Mouse (Mus musculus) kidney, adult 11 months (tissue): ENCODE results near the gene Lysmd3.

Experiments
- DNase-seq: peaks from one replicate; pipeline ENCODE4 v3.0.0; 2022

The Lysmd3 gene

GRCm38 (mm10) chr13:81683107-81683506, 25.6 kb downstream of the Lysmd3 start:
- no peak for DNase-seq

GRCm38 (mm10) chr13:81684258-81684657, 26.8 kb downstream of the Lysmd3 start:
- DNase-seq: no peak

GRCm38 (mm10) chr13:81684884-81685283, 27.4 kb downstream of the Lysmd3 start:
- no peak for DNase-seq

GRCm38 (mm10) chr13:81689587-81689986, 32.1 kb downstream of the Lysmd3 start:
- DNase-seq: no peak

- no peak for DNase-seq
These were observed 33.0 kb downstream of the Lysmd3 start for GRCm38 (mm10) chr13:81690477-81690876.

- DNase-seq: no peak
These were observed 34.1 kb downstream of the Lysmd3 start for GRCm38 (mm10) chr13:81691606-81692005.

DNA sequence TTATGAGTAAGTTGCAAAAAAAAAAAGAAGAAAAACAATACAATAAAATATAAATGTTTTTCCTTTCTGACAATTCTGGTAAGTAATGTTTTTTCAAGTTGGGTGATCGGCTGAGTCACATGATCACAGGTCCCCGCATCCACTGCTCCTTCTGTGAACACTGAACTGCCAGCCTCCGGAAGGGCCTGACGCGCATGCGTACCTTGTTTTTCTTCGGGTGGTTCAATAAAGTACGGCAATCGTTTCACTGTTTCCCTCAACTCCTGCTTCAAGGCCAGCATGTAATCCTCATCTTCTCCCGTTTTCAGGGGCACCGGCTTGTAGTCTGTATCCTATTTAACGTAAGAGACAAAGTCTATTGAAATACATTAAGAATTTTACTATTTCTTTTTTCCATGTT, 37.0 kb downstream of the Lysmd3 start:
- DNase-seq: no peak

- no peak for DNase-seq
These were observed 45.7 kb downstream of the Lysmd3 start for GRCm38 (mm10) chr13:81703148-81703547.

DNA sequence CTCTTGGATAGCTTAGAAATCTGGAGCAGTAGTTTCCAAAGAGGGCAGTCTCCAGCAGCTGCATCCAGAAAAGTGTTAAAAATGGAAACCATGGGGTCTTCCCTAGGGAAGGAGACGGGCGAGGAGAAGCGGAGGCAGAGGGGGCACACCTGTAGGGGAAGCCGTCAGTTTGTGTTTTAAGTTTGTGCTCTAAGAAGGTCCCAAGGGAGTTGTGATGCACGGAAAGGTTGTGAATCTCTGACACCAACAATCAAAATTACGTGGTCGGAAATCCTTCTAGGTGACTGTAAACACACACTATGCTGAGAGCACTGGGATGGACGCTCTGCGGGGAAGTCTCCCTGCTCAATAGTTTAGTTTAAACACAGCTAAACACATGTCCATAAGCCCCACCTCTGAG, 46.2 kb downstream of the Lysmd3 start:
- DNase-seq: no peak

GRCm38 (mm10) chr13:81706311-81706710, 48.8 kb downstream of the Lysmd3 start:
- DNase-seq: no peak

- DNase-seq: no peak
These were observed 52.3 kb downstream of the Lysmd3 start for GRCm38 (mm10) chr13:81709805-81710204.

DNA sequence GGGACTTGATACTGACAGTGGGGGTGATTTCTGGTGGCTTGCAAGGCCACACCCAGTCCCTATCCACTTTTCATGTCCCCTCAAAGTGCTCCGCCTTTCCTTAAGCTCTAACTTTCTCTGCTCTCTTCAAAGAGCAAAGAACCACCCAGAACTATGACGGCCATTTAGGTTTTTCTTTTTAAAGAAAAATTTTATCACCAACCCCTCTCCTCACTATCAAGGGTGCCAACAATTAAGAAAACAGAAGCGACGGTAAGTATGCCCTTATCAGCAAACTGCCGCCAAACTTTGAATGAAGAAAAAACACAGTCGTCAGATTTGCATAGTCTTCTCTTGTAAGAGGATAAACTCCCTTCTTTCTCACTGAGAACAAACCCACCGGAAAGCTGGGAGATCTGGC, 52.8 kb downstream of the Lysmd3 start:
- DNase-seq: no peak

DNA sequence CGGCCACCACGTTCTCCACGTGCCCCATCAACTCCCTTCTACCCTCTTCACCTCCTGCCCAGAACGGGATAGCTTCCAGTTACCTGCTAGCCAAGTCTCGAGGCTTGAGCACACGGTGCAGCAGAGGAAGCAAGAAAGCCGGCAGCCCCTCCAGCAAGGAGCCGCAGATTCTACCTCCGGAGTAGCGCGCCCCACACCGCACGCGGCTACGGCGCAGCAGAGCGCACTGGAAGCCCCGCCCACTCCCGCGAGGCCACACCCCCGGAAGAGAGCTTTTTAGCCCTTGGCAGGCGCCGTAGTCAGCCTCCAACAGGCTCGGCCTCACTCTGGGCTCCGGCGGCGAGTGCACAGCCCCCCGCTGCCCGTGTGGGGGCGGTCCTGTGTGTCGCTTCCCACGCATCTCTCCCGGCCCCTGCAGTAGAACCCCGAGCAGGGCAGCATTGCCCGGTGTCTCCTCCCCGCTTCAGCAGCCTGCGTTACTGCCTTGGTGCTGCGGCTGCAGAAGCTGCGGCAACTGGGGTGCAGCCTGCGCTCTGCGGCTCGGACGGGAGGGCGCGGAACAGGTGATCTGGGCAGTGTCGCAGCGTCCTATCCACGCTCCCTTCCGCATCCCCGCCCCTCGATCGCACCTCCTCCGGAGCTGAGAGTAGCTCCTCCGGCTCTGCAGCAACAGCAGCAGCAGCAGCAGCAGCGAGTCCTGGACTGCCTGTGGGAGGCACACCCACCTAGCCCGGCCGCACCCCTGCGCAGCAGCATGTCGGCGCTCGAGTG, 53.5 kb downstream of the Lysmd3 start, which contains the start of the genes Polr3g and Mblac2:
Gene Polr3g, minus strand, starts transcription at position 239 of the 771 bp plus-strand sequence.
Gene Mblac2, plus strand, starts transcription at position 567 of the 771 bp plus-strand sequence.
- peak; percentile 92 for DNase-seq

DNA sequence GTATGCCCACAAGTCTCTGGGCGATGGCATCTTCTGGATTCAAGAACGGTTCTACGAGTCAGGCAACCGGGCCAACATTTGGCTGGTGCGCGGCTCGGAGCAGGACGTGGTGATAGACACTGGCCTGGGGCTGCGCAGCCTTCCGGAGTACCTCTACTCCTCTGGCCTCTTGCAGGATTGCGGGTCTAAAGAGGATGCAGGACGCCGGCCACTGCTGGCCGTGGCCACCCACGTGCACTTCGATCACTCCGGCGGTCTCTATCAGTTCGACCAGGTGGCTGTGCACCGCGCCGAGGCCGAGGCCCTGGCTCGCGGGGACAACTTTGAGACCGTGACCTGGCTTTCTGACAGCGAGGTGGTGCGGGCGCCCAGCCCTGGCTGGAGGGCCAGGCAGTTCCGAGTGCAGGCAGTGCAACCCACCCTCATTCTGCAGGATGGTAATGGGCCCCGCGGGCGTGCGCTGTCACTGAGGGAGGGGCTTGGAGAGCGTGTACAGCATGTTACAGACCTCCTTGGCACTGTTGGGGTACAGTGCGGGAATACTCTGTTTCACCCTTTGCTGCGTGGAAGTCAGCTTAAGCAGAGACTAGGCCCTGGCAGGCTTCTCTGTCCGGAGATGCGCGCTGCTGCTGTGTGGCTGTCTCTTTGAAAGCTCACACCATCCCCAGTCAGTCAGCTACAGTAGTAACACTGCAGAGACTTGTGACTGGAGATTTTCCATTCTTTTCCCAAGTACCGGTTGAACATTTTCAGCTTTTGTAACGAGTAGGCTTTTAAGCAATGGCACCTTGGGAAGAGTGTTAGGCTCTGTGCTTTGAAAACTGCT, 54.3 kb downstream of the Lysmd3 start:
- DNase-seq: no peak

DNA sequence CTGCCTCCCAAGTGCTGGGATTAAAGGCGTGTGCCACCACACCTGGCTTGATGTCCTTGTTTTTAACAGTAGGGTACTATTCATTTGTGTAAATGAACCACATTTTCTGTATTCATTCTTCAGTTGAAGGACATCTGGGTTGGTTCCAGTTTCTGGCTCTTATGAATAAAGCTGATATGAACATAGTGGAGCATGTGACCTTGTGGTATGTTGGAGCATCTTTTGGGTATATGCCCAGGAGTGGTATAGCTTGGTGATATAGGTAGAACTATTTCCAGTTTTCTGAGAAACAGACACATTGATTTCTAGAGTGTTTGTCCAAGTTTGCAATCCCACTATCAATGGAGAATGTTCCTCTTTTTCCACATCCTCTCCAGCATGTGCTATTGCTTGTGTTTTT, 56.4 kb downstream of the Lysmd3 start:
- DNase-seq: no peak
